Mouse (Mus musculus) bone marrow, adult 2 months (tissue): ENCODE measurements around the gene Vsig10. TPM values are rescaled to one million over a fixed set of nuclear protein-coding genes. Genes with fewer than 3 reads are reported as not detected.

Experiments used
- H3K27ac ChIP-seq: fragments of 200-500 bp; 2 replicates; pipeline ENCODE4 v1.5.1; 2012; ENCODE audit warnings: low read depth, mild to moderate bottlenecking, control low read depth, inconsistent platforms, low read length; ENCODE audit not compliant: control insufficient read depth, poor library complexity, insufficient read depth
- H3K4me1 ChIP-seq: fragments of 200-500 bp; 2 replicates; pipeline ENCODE4 v1.6.1; 2011; ENCODE audit warnings: low read length; ENCODE audit not compliant: control insufficient read depth, insufficient read depth
- H3K4me3 ChIP-seq: fragments of 200-500 bp; replicated peaks from 2 replicates; pipeline ENCODE3; 2011; ENCODE audit warnings: mild to moderate bottlenecking, low read depth, low read length, control low read depth; ENCODE audit not compliant: control insufficient read depth
- CTCF ChIP-seq: fragments of 200-500 bp; IDR thresholded peaks from 2 replicates; pipeline ENCODE4 v1.5.1; 2011; ENCODE audit warnings: low read length, control low read depth; ENCODE audit not compliant: control insufficient read depth, insufficient read depth
- POLR2A ChIP-seq: fragments of 200-500 bp; IDR thresholded peaks from 2 replicates; pipeline ENCODE4 v1.6.1; 2011; ENCODE audit warnings: low read depth, mild to moderate bottlenecking, control low read depth, low read length, borderline replicate concordance; ENCODE audit not compliant: control insufficient read depth
- WGBS: fragments of 180-500 bp; shearing (Covaris S2); methylation state at CpG from one replicate; pipeline ENCODE4 v1.1.7; 2018; 5-methylcytosine and 5-hydroxymethylcytosine counted together
- polyA plus RNA-seq: library from polyadenylated mRNA; stranded (reverse); fragments of >200 nt; gene quantifications from 2 replicates; pipeline ENCODE4 v1.2.4, GENCODE M21; 2011; ENCODE audit warnings: low replicate concordance; ENCODE audit not compliant: missing spikeins, insufficient read depth, insufficient read length

Vsig10 gene
- polyA plus RNA-seq, 1 experiment: 5.3 TPM

GRCm38 (mm10) chr5:117390895-117391294 is 72.0 kb downstream of the Vsig10 start:
- Histone ChIP-seq H3K4me1 (no peaks in the 10 kb centered on the region), H3K27ac (no peak overlapping the region), H3K4me3 (no peak overlapping the region)
- 82% methylated on average over 1 of the region's 1 CpGs for WGBS
- no peak for TF ChIP-seq POLR2A
- TF ChIP-seq CTCF: no peak

- H3K4me1 ChIP-seq: no peaks in the 10 kb centered on the region; the same call in 1 of the 2 replicates
- no peak overlapping the region for H3K27ac ChIP-seq
- no peak overlapping the region for H3K4me3 ChIP-seq
- TF ChIP-seq POLR2A (no peak), CTCF (no peak)
- 81% methylated on average over 5 of the region's 5 CpGs for WGBS
Observed at GRCm38 (mm10) chr5:117395834-117396233, 77.0 kb downstream of the Vsig10 start.

GRCm38 (mm10) chr5:117396596-117397014 is 77.7 kb downstream of the Vsig10 start:
- 18% methylated on average over 6 of the region's 6 CpGs for WGBS
- Histone ChIP-seq H3K4me1 (no peaks in the 10 kb centered on the region; the same call in 1 of the 2 replicates), H3K27ac (no peak overlapping the region)

GRCm38 (mm10) chr5:117397371-117397770 is 78.5 kb downstream of the Vsig10 start:
- WGBS: 75% methylated on average over 6 of the region's 6 CpGs
- Histone ChIP-seq H3K4me1 (no peaks in the 10 kb centered on the region; the same call in 1 of the 2 replicates), H3K4me3 (no peak overlapping the region), H3K27ac (no peak overlapping the region)
- TF ChIP-seq POLR2A: no peak
- TF ChIP-seq CTCF: no peak

More at GRCm38 (mm10) chr5:117396596-117397014, 77.7 kb downstream of the Vsig10 start:
- no peak for TF ChIP-seq POLR2A
- TF ChIP-seq CTCF: no peak
- H3K4me3 ChIP-seq: no peak overlapping the region

GRCm38 (mm10) chr5:117398007-117398550 is 79.2 kb downstream of the Vsig10 start:
- TF ChIP-seq POLR2A (no peak), CTCF (no peak)
- H3K4me1 ChIP-seq: no peaks in the 10 kb centered on the region; the same call in 1 of the 2 replicates
- no peak overlapping the region for H3K27ac ChIP-seq
- no peak overlapping the region for H3K4me3 ChIP-seq
- WGBS: 82% methylated on average over 4 of the region's 5 CpGs

- no peak overlapping the region for H3K4me3 ChIP-seq
- no peak for TF ChIP-seq POLR2A
- no peak for TF ChIP-seq CTCF
- no peaks in the 10 kb centered on the region; the same call in 1 of the 2 replicates for H3K4me1 ChIP-seq
- 83% methylated on average over 9 of the region's 9 CpGs for WGBS
- no peak overlapping the region for H3K27ac ChIP-seq
Observed at GRCm38 (mm10) chr5:117399281-117399680, 80.4 kb downstream of the Vsig10 start.

GRCm38 (mm10) chr5:117403609-117404008 is 84.7 kb downstream of the Vsig10 start:
- no peak overlapping the region for H3K4me3 ChIP-seq
- H3K4me1 ChIP-seq: no peaks in the 10 kb centered on the region; the same call in 1 of the 2 replicates
- WGBS: 84% methylated on average over 8 of the region's 8 CpGs
- no peak overlapping the region for H3K27ac ChIP-seq
- TF ChIP-seq CTCF (no peak), POLR2A (no peak)

Other genes with a start within 250 kb of the Vsig10 start
- 40.4 and 57.7 TPM in 2 replicates for gene Suds3, start 203.0 kb upstream of the Vsig10 start, polyA plus RNA-seq
- 31.0 and 47.6 TPM in 2 replicates for gene Taok3, start 199.0 kb upstream of the Vsig10 start, polyA plus RNA-seq
- gene Pebp1, start 31.5 kb upstream of the Vsig10 start, polyA plus RNA-seq: 48.4 and 61.4 TPM in 2 replicates
- 10.0 and 23.5 TPM in 2 replicates for gene Wsb2, start 38.2 kb downstream of the Vsig10 start, polyA plus RNA-seq
- 28.5 and 36.5 TPM in 2 replicates for gene Rfc5, start 70.0 kb downstream of the Vsig10 start, polyA plus RNA-seq
- gene Ksr2, start 94.9 kb downstream of the Vsig10 start, polyA plus RNA-seq: 0.29 TPM in 1 of 2 replicates, not detected in the other